Comparison of ENCODE assay signal across 8 mouse cellular contexts in the genomic region with DNA sequence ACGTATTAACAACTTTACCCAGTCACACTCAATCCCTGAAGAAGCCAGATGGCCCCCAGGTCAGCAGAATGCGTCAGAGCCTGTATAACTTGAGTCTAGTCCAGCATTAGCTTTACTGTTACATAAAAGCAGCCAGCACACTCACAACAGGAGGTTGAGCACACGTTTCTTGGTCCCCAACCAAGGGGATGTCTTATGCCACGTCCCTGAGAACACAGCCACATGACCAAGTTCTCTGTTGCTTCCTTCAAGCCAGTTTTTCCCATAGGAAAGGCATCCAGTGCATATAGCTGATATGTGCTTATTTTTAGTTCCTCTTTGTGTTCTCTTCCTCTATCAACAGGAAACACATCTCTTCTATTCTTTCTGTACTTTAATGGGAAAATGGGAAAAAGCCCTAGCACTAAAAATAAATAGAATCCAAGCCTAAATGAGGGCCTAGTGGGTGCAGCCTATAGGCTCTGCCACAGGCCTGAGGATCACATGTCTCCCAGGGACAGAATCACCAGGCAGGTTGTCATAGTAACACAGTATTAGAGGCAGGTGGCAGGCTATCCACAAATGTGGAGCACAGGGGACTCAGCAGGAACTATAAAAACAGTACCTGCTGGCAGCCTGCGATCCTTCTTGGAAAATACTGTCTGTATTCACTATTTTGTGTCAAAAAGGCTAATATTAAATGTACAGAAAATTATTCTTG.
A peak's percentile ranks its signal among the peaks of the same experiment; 100 is the strongest.
DNase-seq lines count a peak whose midpoint lies in the region; ATAC-seq lines count a peak whose summit lies in the region.
"Had no signal": no experiment of that assay in that cellular context is flagged by ENCODE, and none has a peak within 500 bp of the region (broad histone marks: within the 10 kb centered on the region; RNA-seq: fewer than 3 reads in every experiment).

No protein-coding gene starts in this region.

- peak; percentile 37 to 53 for DNase-seq in left cerebral cortex, adult 9 months (ENCODE audit: low spot score in 2 of 2)
- peak; percentile 37 to 71 for DNase-seq in right cerebral cortex, postnatal 10 days (ENCODE audit: low spot score in 2 of 2)
- DNase-seq in gastrocnemius, adult 8-10 months (ENCODE audit: low spot score in 2 of 2): no peak
- DNase-seq in spleen, adult 18-20 months: no peak

- H3K9me3 ChIP-seq in megakaryocyte, embryonic 14.5 days: no peaks in the 10 kb centered on the region
- no peaks in the 10 kb centered on the region for H3K9me3 ChIP-seq in embryonic facial prominence, embryonic 13.5 days

- no peak overlapping the region for H3K9ac ChIP-seq in embryonic facial prominence, embryonic 13.5 days

- ATAC-seq in megakaryocyte, adult 5-6 weeks (ENCODE audit: poor library complexity, severe bottlenecking): no peak
- ATAC-seq in embryonic facial prominence, embryonic 13.5 days (ENCODE audit: insufficient number of reproducible peaks, insufficient read depth, low FRiP score, low TSS enrichment, low read depth): no peak

- no peak overlapping the region for H3K4me2 ChIP-seq in embryonic facial prominence, embryonic 13.5 days

- 45% methylated on average over 5 of the region's 5 CpGs for WGBS in embryonic facial prominence, embryonic 13.5 days

- no peaks in the 10 kb centered on the region for H3K27me3 ChIP-seq in megakaryocyte, embryonic 14.5 days (replicated peaks)
- no peaks in the 10 kb centered on the region for H3K27me3 ChIP-seq in embryonic facial prominence, embryonic 13.5 days

- peak overlapping the region; percentile 3; the same call in 1 of the 2 replicates for H3K27ac ChIP-seq in embryonic facial prominence, embryonic 13.5 days

- peaks cover 71% of the 10 kb centered on the region for H3K4me1 ChIP-seq in megakaryocyte, embryonic 14.5 days
- peaks cover 6% of the 10 kb centered on the region; the same call in 1 of the 2 replicates for H3K4me1 ChIP-seq in embryonic facial prominence, embryonic 13.5 days

- H3K4me3 ChIP-seq in megakaryocyte, embryonic 14.5 days (replicated peaks): peak overlapping the region; percentile 44
- H3K4me3 ChIP-seq in embryonic facial prominence, embryonic 13.5 days: no peak overlapping the region
- H3K4me3 ChIP-seq: myocyte had no signal

- H3K36me3 ChIP-seq in megakaryocyte, embryonic 14.5 days (replicated peaks; ENCODE audit: low read length): no peaks in the 10 kb centered on the region
- no peaks in the 10 kb centered on the region for H3K36me3 ChIP-seq in embryonic facial prominence, embryonic 13.5 days

Comparison
In these comparisons a context has a peak if more than half of its experiments do, and no peak if none do; other contexts are left out.
1. DNase-seq: peak in left cerebral cortex, adult 9 months (2 of 2) and right cerebral cortex, postnatal 10 days (2 of 2); none in gastrocnemius, adult 8-10 months (0 of 2) and spleen, adult 18-20 months (0 of 2).